Mouse (Mus musculus): ENCODE measurements at regions not wholly inside any gene's neighbourhood (a gene's known extent, or its start where the extent isn't known, plus 50 kb on each side); places are given as distances from the start of the nearest gene placed in this dataset.

DNA sequence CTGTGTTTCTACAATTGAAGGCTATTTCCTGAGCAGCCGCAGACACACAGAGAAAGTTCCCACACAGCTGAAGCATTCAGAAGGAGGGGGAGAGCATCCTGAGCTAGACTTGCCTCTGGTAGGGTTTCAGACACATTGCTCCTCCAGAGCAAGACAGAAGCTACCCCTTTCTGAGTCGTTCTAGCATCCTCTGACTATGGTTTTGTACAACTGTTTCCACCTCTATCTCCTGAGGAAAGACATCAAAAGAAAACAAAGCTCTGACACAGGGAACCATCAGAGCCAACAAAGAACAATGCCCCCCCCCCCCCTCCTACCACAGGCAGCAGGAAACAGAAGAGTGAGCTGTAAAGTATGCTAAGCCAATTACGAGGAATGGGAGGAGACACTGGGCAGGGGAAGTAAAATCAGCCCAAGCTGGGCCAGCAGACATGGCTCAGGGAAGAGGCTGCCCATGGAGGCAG is 132.3 kb upstream of the Atp2b1 start:
- ATAC-seq (ENCODE audit: extremely low read depth, insufficient number of reproducible peaks, low FRiP score, poor library complexity, severe bottlenecking), result peak; percentile 79

DNA sequence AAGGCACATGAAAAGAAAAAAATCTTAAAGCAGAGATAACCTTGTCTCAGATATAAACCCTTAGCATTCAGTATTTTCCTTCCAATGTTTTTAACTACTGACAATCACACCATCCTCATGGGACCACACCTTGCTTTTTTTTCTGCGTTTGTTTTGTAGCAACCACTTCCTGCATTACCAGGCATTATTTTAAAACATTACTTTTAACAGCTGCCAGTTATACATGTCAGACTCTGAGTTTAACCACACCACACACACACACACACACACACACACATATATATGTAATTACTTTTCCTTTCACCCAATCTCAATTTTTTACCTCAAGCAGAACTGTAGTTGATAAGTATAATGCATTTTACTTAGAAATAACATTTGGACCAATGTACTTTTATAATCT is 128.8 kb upstream of the Atp2b1 start:
- peak; percentile 84 for ATAC-seq (ENCODE audit: extremely low read depth, insufficient number of reproducible peaks, low FRiP score, poor library complexity, severe bottlenecking)

DNA sequence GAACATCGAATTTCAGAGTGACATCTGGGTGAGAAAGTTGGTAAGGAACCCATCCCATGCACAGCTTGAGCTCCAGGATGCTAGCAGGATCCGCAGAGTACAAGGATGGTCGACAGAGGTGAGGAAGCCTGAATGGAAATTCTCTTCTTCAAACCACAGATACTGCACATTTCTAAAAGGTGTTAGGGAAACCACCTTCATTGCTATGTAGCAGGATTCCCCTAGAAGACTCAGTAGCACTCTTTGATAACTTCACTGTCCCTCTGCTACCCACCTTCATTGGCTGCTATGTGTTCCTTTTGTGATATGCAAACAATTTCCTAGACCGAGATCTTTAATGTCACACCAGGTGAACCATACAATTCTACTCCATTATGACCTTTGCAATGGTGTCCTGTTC is 128.1 kb upstream of the Atp2b1 start:
- no peak for ATAC-seq (ENCODE audit: extremely low read depth, insufficient number of reproducible peaks, low FRiP score, poor library complexity, severe bottlenecking)

DNA sequence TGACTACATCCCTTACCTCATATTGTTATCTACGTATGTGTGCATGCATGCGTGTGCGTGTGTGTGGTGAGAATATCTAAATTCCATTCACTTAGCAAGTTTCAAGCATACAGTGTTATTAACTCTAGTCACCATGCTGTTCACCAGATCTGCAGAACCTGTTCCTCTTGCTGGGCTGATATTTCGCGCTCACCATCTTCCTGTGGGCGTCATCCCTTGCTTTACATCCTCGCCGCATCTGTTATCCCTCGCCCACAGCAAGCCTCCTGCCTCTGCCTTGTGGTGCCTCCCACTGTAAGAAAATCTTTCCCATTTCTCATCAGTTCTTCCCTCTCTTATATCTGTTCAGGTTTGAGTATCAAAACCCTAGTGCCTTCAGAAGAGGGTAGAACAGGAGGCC is 124.4 kb upstream of the Atp2b1 start:
- no peak for ATAC-seq (ENCODE audit: extremely low read depth, insufficient number of reproducible peaks, low FRiP score, poor library complexity, severe bottlenecking)

DNA sequence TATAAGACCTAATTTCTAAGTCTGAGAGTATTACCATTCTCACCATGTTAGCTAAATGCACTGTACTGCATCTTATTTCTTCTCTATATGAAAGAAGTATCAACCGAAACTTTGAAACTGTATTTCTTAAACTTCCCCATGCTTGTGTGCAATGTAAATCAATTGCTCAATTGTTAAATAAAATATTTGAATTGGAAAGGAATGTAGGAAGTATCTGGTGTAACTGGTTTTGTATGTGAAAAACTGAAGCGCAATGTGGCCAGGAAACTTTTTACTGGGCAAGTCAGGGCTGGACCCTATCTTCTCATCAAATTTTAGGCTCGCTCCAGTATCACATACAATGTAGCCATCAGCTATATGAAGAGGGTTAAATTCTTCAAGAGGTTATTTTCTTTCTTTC is 123.8 kb upstream of the Atp2b1 start:
- no peak for ATAC-seq (ENCODE audit: extremely low read depth, insufficient number of reproducible peaks, low FRiP score, poor library complexity, severe bottlenecking)

DNA sequence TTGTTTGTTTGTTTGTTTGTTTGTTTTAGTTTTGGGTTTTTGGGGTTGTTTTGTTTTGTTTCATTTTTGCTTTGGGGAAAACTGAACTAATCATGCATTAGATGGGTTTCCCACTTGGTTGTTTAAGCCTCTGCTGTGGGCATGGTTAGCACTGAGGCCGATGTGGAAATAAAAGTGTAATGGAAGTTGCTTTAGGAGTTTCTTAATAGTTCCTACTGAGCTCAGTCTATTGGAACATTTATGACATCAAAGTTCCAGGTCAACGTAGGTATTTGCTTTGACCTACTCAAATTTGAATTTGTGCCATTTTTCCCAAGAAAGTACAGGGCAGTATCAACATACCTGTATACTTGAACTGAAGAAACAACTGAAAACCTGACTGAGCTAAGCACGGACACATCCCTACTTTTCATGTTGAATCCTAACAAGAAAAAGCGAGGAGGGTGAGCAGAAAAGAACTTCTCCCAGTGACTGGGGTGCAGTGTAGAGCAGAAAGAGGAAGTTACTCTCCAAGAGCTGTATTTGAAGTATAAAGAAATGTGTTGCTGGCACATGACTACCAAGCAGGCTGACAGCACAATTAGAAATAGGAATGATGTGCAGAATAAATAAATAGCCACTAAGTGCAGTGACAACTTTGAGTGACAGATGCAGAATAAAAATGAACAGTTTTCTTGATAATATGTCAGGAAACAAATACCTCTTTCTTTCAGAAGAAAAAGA is 122.0 kb upstream of the Atp2b1 start:
- peak; percentile 89 for ATAC-seq (ENCODE audit: extremely low read depth, insufficient number of reproducible peaks, low FRiP score, poor library complexity, severe bottlenecking)

DNA sequence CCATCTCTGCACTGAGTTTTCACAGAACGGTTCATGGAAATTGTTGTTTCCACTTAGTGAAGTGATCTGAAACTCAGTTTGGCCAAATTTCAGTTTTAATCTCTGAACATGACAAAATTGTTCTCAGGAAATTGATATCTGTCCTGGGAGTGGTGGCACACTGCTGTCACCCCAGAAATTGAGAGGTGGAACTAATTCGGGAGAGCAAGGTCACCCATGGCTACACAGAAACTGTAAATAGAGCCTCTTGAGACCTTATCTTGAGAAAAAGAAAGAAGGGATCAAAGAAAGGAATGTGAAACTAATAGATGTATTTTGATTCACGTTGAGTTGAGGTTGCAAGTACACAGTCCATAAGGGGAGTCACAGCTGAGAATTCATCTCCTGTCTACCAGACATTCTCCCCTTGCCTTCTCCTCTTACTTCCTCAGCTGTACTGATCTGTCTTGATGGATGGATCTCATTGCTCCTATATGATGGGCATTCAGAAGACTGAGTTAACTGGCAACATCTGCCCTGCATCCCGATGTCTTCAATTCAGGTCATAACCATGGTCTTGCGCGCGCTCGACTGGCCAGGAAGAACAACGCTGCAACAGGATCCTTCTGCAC is 120.2 kb upstream of the Atp2b1 start:
- no peak for ATAC-seq (ENCODE audit: extremely low read depth, insufficient number of reproducible peaks, low FRiP score, poor library complexity, severe bottlenecking)

DNA sequence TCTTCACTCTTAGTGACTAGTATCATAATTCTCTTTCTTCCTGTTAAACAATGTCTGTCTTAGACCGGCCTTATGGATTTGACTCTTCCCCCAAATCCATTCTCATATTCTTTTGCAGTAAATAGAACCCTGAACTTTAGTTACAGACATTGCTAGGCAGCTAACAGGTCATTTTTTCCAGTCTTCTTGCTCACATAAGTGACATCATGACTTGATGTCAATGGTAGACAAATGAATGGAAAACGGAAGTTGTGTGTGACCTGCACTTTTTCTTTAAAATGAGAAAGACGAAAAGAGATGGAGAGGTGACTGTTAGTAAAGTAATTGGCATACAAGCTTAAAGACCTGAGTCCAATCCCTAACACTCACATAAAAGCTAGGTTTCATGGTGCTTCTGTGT is 118.2 kb upstream of the Atp2b1 start:
- ATAC-seq (ENCODE audit: extremely low read depth, insufficient number of reproducible peaks, low FRiP score, poor library complexity, severe bottlenecking), result no peak

DNA sequence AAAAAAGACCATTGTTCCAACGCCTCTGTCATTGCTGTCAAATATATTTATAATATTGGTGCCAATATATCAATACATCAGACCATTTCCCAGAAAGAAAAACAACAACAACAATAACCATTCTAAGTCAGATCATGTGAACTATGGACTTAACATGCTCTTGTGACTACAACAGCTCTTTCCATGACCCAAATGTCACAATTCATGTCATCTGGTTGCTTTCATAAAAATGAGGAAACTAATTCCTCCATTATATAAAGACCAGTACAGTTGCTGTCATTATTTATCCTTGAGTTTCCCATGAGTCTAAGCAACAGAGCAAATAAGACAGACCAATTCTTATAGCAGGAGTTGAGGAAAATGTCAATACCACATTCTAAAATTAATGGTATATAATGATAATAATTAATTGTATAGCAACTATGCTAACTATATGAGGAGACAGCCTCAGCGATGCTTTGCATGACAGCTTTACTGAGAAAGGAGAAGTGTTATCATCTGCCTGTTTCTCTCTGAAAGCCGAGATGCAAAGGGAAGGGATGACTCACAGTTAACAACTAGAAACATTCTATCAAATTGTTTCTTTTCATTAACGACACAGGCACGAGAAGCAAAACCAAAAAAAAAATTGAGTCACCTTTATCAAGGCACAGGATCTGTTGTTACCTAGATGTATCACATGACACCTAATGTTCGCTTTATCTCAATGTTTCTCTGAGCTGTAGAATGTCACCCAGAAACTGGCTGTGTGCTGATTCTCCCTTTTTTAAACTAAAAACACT is 115.4 kb upstream of the Atp2b1 start:
- ATAC-seq (ENCODE audit: extremely low read depth, insufficient number of reproducible peaks, low FRiP score, poor library complexity, severe bottlenecking), result peak; percentile 64; the same call in 1 of the 2 replicates

DNA sequence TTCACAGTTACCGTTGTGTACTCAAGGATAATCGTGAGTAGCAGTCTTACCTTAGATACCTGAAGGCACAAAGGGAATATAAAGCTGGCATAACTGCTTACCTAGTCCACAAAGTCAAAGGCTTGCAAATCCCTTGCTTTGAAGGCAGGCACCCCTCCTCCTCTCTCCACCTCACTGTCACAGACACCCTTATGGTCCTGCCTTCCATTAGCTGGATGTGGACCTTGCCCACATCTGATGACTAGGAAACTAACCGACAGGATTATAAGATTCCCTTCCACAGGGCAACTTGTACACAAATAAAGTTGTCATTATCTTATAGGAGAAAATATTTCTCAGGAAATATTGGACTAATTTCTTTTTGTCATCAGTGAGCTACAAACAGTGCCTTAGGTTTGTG is 114.4 kb upstream of the Atp2b1 start:
- ATAC-seq (ENCODE audit: extremely low read depth, insufficient number of reproducible peaks, low FRiP score, poor library complexity, severe bottlenecking), result no peak

DNA sequence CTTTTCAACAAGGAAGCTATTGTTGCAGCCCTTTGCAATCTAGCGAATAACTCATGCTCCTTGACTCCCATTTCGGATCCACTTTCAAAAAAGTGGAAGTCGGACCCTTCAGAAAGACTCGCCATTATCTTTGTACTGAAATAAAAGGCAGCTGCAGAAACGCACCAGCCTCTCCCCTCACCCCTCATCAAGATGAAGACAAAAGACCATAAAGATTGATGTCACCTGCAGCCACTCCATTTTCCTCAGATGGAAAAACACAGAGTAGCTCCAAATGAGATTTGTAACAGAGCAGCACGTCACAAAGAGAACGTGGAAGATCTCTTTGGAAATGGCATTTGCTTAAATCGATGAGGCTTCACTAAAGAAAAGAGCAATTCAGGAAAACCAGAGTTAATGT is 113.3 kb upstream of the Atp2b1 start:
- ATAC-seq (ENCODE audit: extremely low read depth, insufficient number of reproducible peaks, low FRiP score, poor library complexity, severe bottlenecking), result no peak

DNA sequence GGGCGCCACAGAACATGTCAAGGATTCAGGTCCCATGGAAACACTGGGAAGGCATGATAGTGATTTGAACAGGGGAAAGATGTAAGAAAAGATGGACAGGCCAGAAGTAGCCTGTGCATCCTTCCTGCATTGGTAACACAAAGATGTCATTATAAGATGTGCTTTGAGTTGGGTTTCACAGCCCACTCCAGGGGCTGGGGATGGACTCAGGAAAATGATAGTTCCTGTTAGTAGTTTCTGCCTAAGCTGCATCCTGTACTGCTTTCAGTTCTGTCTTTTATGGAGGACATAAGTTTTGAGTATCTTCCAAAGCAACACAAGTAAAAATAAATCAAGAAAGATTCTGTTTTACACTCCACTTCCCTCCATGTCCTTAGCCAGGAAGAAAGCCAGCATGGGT is 109.2 kb upstream of the Atp2b1 start:
- ATAC-seq (ENCODE audit: extremely low read depth, insufficient number of reproducible peaks, low FRiP score, poor library complexity, severe bottlenecking), result no peak

DNA sequence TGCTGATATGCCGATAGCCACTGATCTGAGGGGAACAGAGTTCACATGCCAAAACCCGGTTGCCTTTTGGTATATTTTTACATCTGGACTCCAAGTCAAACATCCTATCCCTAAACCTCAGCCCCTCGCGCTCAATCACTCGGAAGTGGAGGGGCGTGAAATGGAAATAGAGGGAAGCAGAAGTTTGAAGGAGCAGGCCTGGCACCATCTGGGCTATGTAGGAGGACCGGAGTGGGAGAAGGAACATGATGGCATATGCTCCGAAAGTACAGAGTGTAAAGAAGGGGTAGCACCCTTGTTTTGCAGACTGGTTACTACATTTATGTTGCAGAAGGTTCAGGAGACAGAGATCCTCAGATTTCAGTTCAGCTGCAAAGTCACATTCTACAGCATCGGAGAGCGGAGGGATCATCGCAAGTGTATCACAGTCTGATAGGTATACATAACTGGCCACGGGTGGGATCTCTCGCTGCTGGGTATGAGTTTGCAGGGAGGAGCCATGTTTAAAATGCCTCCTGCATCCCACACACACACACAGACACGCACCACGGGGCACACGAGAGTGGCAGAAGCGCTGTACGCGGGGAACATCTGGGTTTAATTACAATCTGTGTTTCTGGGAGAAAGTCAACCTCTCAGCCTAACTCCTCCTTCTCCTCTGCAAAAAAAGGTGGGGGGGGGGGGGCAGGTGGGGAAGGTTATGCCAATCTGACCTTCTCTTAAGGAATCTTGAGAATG is 107.2 kb upstream of the Atp2b1 start:
- ATAC-seq (ENCODE audit: extremely low read depth, insufficient number of reproducible peaks, low FRiP score, poor library complexity, severe bottlenecking), result no peak

DNA sequence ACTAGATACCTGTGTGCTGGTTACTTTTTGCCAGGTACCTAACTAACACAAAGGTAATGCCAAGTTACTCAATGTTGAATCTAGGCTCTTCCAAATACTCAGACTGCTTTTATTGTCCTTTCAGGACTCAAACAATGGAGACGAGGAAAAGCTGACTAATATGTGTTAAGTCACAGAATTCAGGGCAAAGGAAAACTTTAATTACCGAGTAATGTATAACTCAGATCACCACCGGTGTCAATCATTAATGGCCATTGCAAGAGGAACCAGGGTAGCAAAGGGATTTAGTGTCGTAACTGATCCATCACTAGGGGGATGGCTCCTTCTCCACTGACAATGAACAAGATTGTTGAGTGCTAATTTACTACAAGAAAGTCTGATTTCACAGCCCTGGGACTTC is 105.6 kb upstream of the Atp2b1 start:
- ATAC-seq (ENCODE audit: extremely low read depth, insufficient number of reproducible peaks, low FRiP score, poor library complexity, severe bottlenecking), result no peak

DNA sequence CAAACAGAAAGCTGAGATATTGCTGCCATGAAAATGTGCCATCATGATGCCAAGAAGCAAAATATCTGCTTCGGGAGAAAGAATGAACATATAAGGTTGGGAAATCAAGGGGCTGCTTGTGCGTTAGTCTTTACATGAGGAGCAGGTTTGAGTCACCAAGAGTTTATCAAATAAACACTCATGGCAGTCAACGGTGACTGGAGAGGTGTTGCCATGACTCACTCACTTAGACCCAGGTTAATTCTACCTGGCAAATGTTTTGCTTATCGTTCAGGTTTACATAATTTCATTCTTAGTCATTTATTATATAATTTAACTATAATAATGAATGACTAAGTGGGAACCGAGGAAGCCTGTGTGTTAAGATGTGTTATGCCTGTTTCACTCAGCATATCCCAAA is 85.2 kb upstream of the Atp2b1 start:
- no peak for ATAC-seq (ENCODE audit: extremely low read depth, insufficient number of reproducible peaks, low FRiP score, poor library complexity, severe bottlenecking)

DNA sequence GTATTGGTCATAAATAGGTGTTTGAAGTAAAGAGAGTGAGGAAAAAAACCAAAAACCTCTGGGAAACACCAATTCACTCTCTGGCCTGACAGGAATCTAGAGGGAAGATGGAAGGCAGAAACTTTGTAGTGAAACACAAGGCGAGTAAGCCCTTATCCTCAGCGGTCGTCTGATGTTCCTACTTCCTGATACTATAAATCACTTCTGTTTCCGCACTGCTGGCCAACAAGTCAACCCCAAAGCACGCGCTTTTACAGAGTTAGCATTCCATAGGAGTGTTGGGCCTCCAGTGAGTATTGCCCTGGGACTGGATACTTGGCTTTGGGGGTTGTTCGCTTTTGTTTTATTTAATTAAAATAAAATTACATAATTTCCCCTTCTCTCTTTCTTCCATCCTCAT is 82.7 kb upstream of the Atp2b1 start:
- peak; percentile 60; the same call in 1 of the 2 replicates for ATAC-seq (ENCODE audit: extremely low read depth, insufficient number of reproducible peaks, low FRiP score, poor library complexity, severe bottlenecking)

DNA sequence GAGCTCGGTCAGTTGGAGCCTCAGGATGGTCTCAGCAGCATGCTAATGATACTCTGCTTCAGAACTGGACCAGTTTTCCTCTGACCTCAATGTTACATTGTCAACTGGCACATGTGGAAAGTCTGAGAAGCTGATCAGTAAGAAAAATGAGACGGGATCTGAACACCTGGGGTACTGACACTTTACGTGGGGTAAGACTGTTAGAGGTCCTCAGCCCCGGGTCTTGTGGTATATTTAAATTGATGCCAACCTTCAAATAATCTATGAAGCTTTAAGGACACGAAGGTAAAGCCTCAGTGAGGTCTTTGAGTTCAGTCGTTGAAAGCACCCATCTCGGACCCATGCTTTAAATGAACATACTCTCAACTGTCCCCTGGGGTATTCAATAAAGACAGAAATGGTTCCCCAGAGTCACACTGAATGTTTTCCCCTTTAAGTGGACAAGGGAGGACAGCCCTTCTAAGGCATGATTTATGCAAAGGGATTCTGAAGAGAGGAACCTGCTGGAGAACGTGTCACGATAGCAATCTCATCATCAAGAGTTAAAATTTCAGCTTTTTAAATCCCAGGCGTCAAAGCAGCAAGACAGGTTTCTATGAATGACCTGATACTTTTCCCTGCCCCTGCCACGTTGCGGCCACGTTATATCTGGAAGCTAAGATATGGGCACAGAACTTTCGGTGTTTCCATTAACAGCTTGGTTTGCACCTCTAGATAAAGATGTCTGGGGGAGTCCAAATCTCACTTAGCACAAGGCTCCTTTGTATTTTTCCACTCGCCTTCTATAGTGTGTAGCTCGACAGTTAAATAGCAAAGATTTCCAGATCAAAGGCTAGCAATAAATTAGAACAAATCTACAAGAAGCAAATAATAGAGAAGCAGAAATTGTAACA is 76.7 kb upstream of the Atp2b1 start:
- ATAC-seq (ENCODE audit: extremely low read depth, insufficient number of reproducible peaks, low FRiP score, poor library complexity, severe bottlenecking), result no peak

DNA sequence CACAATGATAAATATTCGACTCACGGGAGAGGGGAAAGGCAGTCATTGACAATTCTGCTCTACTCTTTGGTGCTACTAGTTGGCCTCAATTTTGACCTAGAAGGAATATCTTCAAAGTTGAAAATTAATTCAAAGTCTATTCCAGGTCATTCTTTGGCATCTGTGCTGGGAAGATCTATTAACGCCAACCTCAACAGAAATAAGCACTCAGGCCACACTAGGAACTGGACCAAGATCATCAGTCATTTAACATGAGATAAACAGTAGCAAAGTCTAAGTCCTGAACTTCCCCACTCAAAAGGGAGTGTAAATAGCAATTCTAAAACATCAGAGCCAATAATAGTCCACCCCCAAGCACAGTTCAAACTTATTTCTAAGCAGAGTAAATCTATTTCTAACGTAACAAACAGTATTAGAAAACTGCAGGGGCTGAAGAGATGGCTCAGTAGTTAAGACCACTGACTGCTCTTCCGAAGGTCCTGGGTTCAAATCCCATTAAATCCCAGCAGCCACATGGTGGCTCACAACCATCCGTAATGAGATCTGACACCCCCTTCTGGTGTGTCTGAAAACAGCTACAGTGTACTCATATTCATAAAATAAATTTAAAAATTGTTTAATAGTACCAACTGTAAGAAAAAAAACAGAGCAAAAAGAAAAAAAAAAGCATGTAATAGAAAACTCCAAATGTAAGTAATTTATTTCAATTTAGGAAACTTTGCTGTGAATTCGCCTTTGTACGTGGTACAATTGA is 75.1 kb upstream of the Atp2b1 start:
- ATAC-seq (ENCODE audit: extremely low read depth, insufficient number of reproducible peaks, low FRiP score, poor library complexity, severe bottlenecking), result no peak

Measured in neutrophil, adult 5-6 weeks (primary cell).